Mouse (Mus musculus) embryonic fibroblast, embryonic 13.5 days (primary cell): ENCODE data around the gene Kcnk10. TPM values are rescaled to one million over a fixed set of nuclear protein-coding genes. Genes with fewer than 3 reads are reported as not detected.
A peak's percentile ranks its signal among the peaks of the same experiment; 100 is the strongest.
"Not testable (repeated sequence)": the region's sequence is repeated elsewhere in the genome, so short reads cannot be mapped to it uniquely, and the experiment has no call there.

Experiments used
- H3K27ac ChIP-seq: 2 replicates; pipeline ENCODE4 v1.5.1; 2012; ENCODE audit warnings: low read length, control low read depth, inconsistent platforms; ENCODE audit not compliant: insufficient read depth
- H3K4me1 ChIP-seq: 2 replicates; pipeline ENCODE4 v1.6.1; 2011; ENCODE audit warnings: low read length; ENCODE audit not compliant: control insufficient read depth, insufficient read depth
- H3K4me3 ChIP-seq: 2 replicates; pipeline ENCODE4 v1.5.1; 2011; ENCODE audit warnings: mild to moderate bottlenecking, control low read depth, low read length; ENCODE audit not compliant: insufficient read depth
- CTCF ChIP-seq: IDR thresholded peaks from 2 replicates; pipeline ENCODE4 v1.5.1; 2011; ENCODE audit warnings: mild to moderate bottlenecking, control low read depth, low read length, moderate library complexity, borderline replicate concordance; ENCODE audit not compliant: insufficient read depth
- POLR2A ChIP-seq: IDR thresholded peaks from 2 replicates; pipeline ENCODE4 v1.6.1; 2011; ENCODE audit warnings: low read depth, mild to moderate bottlenecking, control low read depth, low read length, moderate library complexity
- polyA plus RNA-seq: library from polyadenylated mRNA; stranded (reverse); fragments of >200 nt; gene quantifications from 2 replicates; pipeline ENCODE4 v1.2.4, GENCODE M21; 2011; ENCODE audit warnings: low read depth; ENCODE audit not compliant: missing spikeins, insufficient read length

Gene Kcnk10
- polyA plus RNA-seq: 0.15 and 0.18 TPM in 2 replicates

DNA sequence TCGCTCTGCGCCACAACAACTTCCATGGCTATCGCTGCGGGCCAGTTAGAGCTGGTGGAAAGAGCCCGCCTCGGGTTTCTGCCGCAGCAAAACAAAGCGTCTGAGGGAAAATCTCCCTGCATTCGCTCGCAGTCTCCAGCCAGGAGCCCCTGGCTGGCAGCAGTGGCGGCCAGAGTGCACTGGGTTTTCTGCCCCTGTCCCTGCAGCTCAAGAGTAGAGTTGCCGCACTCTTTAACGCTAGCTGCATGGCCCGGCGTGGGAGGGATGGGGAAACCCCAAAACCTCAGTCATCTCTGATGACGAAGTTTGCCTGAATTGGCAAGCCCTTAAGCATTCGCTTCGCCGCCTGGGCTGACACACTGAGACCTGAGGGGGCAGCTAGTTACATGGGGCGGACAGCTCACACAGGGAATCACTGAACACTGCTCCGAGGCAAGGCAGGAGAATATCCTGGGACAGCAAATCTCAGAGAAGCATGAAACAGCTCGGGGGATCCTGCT, at the start of gene Kcnk10:
Gene Kcnk10, minus strand, starts transcription at position 450 of the 500 bp plus-strand sequence.
- Histone ChIP-seq H3K27ac (no peak within 1 kb of the TSS), H3K4me3 (peak within 1 kb of the TSS; percentile 15; the same call in 1 of the 2 replicates)

GRCm38 (mm10) chr12:98627392-98628259, 49.5 kb upstream of the Kcnk10 start, which contains the start of gene Spata7:
Gene Spata7 (plus strand): TSS chr12:98628157.
- no peak within 1 kb of the TSS for H3K27ac ChIP-seq
- H3K4me3 ChIP-seq: peak within 1 kb of the TSS; percentile 90
- no peaks in the 10 kb centered on the region; the same call in 1 of the 2 replicates for H3K4me1 ChIP-seq
- TF ChIP-seq CTCF (no peak), POLR2A (peak; percentile 38; the same call in 1 of the 2 replicates)

More for the DNA sequence above, at the start of gene Kcnk10:
- H3K4me1 ChIP-seq: no peaks in the 10 kb centered on the region
- no peak for TF ChIP-seq POLR2A
- no peak for TF ChIP-seq CTCF

DNA sequence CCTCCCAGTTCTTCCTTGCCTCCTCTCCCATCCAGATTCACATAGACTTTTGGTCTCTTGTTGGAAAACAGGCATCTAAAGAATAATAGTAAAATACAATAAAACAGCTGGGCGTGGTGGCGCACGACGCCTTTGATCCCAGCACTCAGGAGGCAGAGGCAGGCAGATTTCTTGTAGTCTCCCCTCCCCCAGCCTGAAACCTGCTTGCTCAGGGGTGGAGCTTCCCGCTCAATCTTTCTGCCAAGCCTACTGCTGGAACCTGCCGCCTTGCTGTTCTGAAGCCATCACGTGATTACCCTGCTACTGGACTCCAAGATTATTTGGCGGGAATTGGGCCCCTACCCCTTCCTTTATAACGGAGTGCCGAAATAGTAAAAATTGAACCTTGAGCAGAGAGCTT, 45.2 kb upstream of the Kcnk10 start:
- H3K27ac ChIP-seq, H3K4me1 ChIP-seq, H3K4me3 ChIP-seq: not testable (repeated sequence)

- not testable (repeated sequence) for H3K4me1 ChIP-seq, H3K4me3 ChIP-seq
Observed at GRCm38 (mm10) chr12:98620922-98621321, 42.8 kb upstream of the Kcnk10 start.

GRCm38 (mm10) chr12:98619496-98619895, 41.4 kb upstream of the Kcnk10 start:
- Histone ChIP-seq H3K27ac (no peak overlapping the region), H3K4me3 (no peak overlapping the region), H3K4me1 (no peaks in the 10 kb centered on the region)
- TF ChIP-seq POLR2A (no peak), CTCF (no peak)

More at GRCm38 (mm10) chr12:98620922-98621321, 42.8 kb upstream of the Kcnk10 start:
- not testable (repeated sequence) for H3K27ac ChIP-seq

GRCm38 (mm10) chr12:98615746-98616145, 37.6 kb upstream of the Kcnk10 start:
- Histone ChIP-seq H3K27ac (no peak overlapping the region), H3K4me1 (no peaks in the 10 kb centered on the region), H3K4me3 (no peak overlapping the region)
- no peak for TF ChIP-seq POLR2A
- no peak for TF ChIP-seq CTCF

GRCm38 (mm10) chr12:98614910-98615508, 36.9 kb upstream of the Kcnk10 start:
- H3K4me1 ChIP-seq: no peaks in the 10 kb centered on the region
- no peak overlapping the region for H3K27ac ChIP-seq
- no peak for TF ChIP-seq CTCF
- TF ChIP-seq POLR2A: no peak
- no peak overlapping the region for H3K4me3 ChIP-seq

DNA sequence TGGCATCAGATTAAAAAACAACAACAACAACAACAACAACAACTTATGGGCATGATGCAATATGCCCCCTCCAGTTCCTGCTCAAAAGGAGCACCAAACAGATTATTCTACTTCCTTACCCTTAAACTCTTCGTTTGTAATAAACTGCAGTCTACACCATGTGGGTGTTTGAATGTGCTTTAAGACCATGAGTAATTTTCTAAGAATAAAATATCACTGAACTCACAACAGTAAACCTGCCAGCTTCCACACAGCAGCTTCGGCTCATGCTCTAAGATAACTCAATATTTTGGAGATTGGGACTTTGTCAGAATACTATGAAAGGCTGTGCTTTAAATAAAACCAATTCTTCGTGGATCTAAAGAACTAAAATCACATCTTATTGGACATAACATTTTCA, 32.2 kb upstream of the Kcnk10 start:
- no peaks in the 10 kb centered on the region for H3K4me1 ChIP-seq
- no peak overlapping the region for H3K4me3 ChIP-seq
- H3K27ac ChIP-seq: no peak overlapping the region
- no peak for TF ChIP-seq POLR2A
- TF ChIP-seq CTCF: no peak

DNA sequence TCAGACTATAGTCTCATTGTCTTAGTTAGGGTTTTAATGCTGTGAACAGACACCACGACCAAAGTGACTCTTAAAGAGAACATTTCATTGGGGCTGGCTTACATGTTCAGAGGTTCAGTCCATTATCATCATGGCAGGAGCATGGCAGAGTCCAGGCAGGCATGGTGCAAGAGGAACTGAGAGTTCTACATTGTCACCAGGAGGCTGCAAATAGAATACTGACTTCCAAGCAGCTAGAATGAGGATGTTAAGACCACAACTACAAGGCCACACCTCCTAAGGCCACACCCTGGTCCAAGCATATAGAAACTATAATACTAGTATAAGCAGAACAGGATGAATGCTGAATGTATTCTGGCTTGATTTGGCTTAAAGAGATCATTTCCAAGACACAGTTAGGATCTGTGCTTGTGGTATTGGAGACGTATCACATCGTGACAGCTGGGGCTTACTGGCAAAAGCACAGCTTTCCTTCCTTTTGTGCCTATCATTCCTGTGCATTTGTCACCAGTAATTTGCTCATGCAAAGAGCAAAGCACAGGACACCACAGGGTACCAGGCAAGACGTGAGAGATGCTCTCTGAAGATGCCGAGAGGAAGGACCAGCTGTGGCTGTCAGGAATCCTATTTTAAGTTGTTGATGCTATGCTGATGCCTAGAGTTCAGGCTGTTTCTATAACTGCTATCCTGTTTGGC, 28.6 kb upstream of the Kcnk10 start:
- H3K4me3 ChIP-seq: no peak overlapping the region
- no peaks in the 10 kb centered on the region for H3K4me1 ChIP-seq
- TF ChIP-seq POLR2A (no peak), CTCF (no peak)
- H3K27ac ChIP-seq: no peak overlapping the region
